Mouse (Mus musculus): ENCODE data around the gene Gp1bb. TPM values are rescaled to one million over a fixed set of nuclear protein-coding genes. Genes with fewer than 3 reads are reported as not detected.

Gp1bb gene
- total and polyA plus RNA-seq, 3 experiments = 0.86 to 5.6 (median 3.5) TPM

- Histone ChIP-seq H3K4me3 (no peak overlapping the region), H3K9ac (ENCODE audit: low read depth, low read length) (no peak overlapping the region), H3K79me2 (replicated peaks; ENCODE audit: control insufficient read depth, insufficient read depth, low read length) (no peaks in the 10 kb centered on the region), H3K27me3 (ENCODE audit: control insufficient read depth, insufficient read depth, low read length) (peaks cover 6% of the 10 kb centered on the region), H3K36me3 (ENCODE audit: control insufficient read depth, insufficient read depth, low read length) (no peaks in the 10 kb centered on the region), H3K27ac (no peak overlapping the region), H3K4me1 (ENCODE audit: control insufficient read depth, insufficient read depth, low read length) (no peaks in the 10 kb centered on the region; the same call in 1 of the 2 replicates)
- 64% methylated on average over 5 of the region's 5 CpGs for WGBS
- intact Hi-C loops (cut with DNase I) = no loop called here
- TF ChIP-seq POLR2A (IDR thresholded peaks at IDR 0.05; ENCODE audit: insufficient read depth, low read depth, low read length) (no peak), EP300 (IDR thresholded peaks at IDR 0.05; ENCODE audit: insufficient read depth, low read depth, low read length) (no peak), CTCF (IDR thresholded peaks at IDR 0.05) (no peak)
- no peak for DNase-seq
Measured at GRCm38 (mm10) chr16:18596255-18596654, 25.9 kb downstream of the Gp1bb start.

GRCm38 (mm10) chr16:18593930-18594329, 28.3 kb downstream of the Gp1bb start:
- Histone ChIP-seq H3K27ac (no peak overlapping the region), H3K9ac (ENCODE audit: low read depth, low read length) (no peak overlapping the region), H3K36me3 (ENCODE audit: control insufficient read depth, insufficient read depth, low read length) (no peaks in the 10 kb centered on the region), H3K4me3 (no peak overlapping the region), H3K27me3 (ENCODE audit: control insufficient read depth, insufficient read depth, low read length) (peaks cover 15% of the 10 kb centered on the region), H3K79me2 (replicated peaks; ENCODE audit: control insufficient read depth, insufficient read depth, low read length) (no peaks in the 10 kb centered on the region), H3K4me1 (ENCODE audit: control insufficient read depth, insufficient read depth, low read length) (no peaks in the 10 kb centered on the region; the same call in 1 of the 2 replicates)
- no peak for DNase-seq
- intact Hi-C loops (cut with DNase I) = no loop called here
- TF ChIP-seq CTCF (IDR thresholded peaks at IDR 0.05) (no peak), EP300 (IDR thresholded peaks at IDR 0.05; ENCODE audit: insufficient read depth, low read depth, low read length) (no peak), POLR2A (IDR thresholded peaks at IDR 0.05; ENCODE audit: insufficient read depth, low read depth, low read length) (no peak)
- 70% methylated on average over 2 of the region's 2 CpGs for WGBS

DNA sequence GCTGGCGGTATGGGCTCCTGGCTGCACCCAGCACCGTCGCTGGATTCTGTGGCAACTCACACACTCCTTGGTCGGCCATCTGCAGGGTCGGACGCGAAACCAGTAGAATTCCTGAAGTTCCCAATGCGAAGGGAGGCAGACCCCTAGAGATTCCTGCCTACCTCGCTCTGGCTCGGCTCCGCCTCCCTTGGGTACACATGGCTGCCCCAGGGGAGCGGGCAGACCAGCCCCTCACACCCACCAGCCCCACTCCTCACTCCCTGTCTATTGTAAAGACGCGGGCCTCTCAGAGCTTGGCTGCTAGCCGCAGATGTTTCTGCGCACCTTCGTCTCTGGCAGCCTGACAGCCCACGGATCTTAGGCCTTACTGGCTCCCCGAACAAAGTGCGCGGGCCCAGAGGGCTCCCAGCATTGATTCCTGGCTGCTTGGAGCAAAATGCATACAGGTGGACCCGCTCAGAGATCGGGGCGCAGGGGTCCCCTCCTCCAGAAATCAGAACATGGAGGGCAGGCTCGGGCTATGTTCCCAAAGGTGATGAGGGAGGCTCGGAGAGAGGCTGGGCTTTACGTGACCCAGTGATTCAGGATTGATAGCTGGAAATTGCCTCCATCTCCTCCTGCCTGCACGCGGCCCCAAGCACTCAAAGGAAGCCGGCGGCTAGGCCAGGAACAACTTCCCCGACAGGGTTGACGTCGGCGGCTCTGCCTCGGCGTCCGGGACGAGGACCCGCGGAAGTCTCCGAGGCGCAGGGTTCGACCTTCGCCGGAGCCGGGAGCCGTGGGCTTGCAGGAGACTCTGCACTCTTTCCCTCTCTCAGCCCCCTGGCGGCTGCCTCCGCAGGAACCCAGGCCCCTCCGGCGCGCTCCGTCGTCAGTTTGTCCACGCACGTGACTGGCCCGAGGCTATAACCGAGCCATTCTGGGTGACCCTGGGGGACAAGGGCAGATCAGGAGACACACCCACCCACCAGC, 30.9 kb downstream of the Gp1bb start:
- DNase-seq = no peak
- H3K79me2 ChIP-seq (replicated peaks; ENCODE audit: control insufficient read depth, insufficient read depth, low read length) = no peaks in the 10 kb centered on the region
- H3K9ac ChIP-seq (ENCODE audit: low read depth, low read length) = 0 out of 2 replicates have a peak overlapping the region, but pooled peaks have one; percentile 22
- intact Hi-C loops (cut with DNase I) = no loop called here
- no peaks in the 10 kb centered on the region for H3K36me3 ChIP-seq (ENCODE audit: control insufficient read depth, insufficient read depth, low read length)
- 6% methylated on average over 59 of the region's 59 CpGs for WGBS
- TF ChIP-seq EP300 (IDR thresholded peaks at IDR 0.05; ENCODE audit: insufficient read depth, low read depth, low read length) (no peak), POLR2A (IDR thresholded peaks at IDR 0.05; ENCODE audit: insufficient read depth, low read depth, low read length) (no peak), CTCF (IDR thresholded peaks at IDR 0.05) (peak; percentile 50)
- peaks cover 25% of the 10 kb centered on the region for H3K27me3 ChIP-seq (ENCODE audit: control insufficient read depth, insufficient read depth, low read length)
- no peak overlapping the region for H3K4me3 ChIP-seq
- H3K27ac ChIP-seq = no peak overlapping the region
- no peaks in the 10 kb centered on the region; the same call in 1 of the 2 replicates for H3K4me1 ChIP-seq (ENCODE audit: control insufficient read depth, insufficient read depth, low read length)

- Histone ChIP-seq H3K79me2 (replicated peaks; ENCODE audit: control insufficient read depth, insufficient read depth, low read length) (no peaks in the 10 kb centered on the region), H3K27ac (no peak within 1 kb of the TSS), H3K27me3 (ENCODE audit: control insufficient read depth, insufficient read depth, low read length) (peaks cover 28% of the 10 kb centered on the region), H3K4me1 (ENCODE audit: control insufficient read depth, insufficient read depth, low read length) (no peaks in the 10 kb centered on the region; the same call in 1 of the 2 replicates), H3K4me3 (peak within 1 kb of the TSS; percentile 43), H3K9ac (ENCODE audit: low read depth, low read length) (peak within 1 kb of the TSS; percentile 22; the same call in 1 of the 2 replicates), H3K36me3 (ENCODE audit: control insufficient read depth, insufficient read depth, low read length) (no peaks in the 10 kb centered on the region)
- intact Hi-C loops (cut with DNase I) = no loop called here
- TF ChIP-seq EP300 (IDR thresholded peaks at IDR 0.05; ENCODE audit: insufficient read depth, low read depth, low read length) = no peak
- peak; percentile 59 for TF ChIP-seq CTCF (IDR thresholded peaks at IDR 0.05)
- WGBS = 10% methylated on average over 48 of the region's 48 CpGs
- DNase-seq = peak in 1 of 2 experiments; percentile 11
Measured at GRCm38 (mm10) chr16:18589804-18590790, 32.1 kb downstream of the Gp1bb start, which contains the start of gene Tbx1. TSS of gene Tbx1 (minus strand) at chr16:18590671.

GRCm38 (mm10) chr16:18589080-18589621, 33.1 kb downstream of the Gp1bb start:
- 72% methylated on average over 9 of the region's 9 CpGs for WGBS
- no peak overlapping the region for H3K27ac ChIP-seq
- DNase-seq = no peak
- intact Hi-C loops (cut with DNase I) = no loop called here
- no peak overlapping the region for H3K9ac ChIP-seq (ENCODE audit: low read depth, low read length)
- no peak for TF ChIP-seq CTCF (IDR thresholded peaks at IDR 0.05)
- no peak for TF ChIP-seq EP300 (IDR thresholded peaks at IDR 0.05; ENCODE audit: insufficient read depth, low read depth, low read length)
- no peak for TF ChIP-seq POLR2A (IDR thresholded peaks at IDR 0.05; ENCODE audit: insufficient read depth, low read depth, low read length)
- H3K36me3 ChIP-seq (ENCODE audit: control insufficient read depth, insufficient read depth, low read length) = no peaks in the 10 kb centered on the region
- no peak overlapping the region for H3K4me3 ChIP-seq
- peaks cover 30% of the 10 kb centered on the region for H3K27me3 ChIP-seq (ENCODE audit: control insufficient read depth, insufficient read depth, low read length)
- no peaks in the 10 kb centered on the region for H3K79me2 ChIP-seq (replicated peaks; ENCODE audit: control insufficient read depth, insufficient read depth, low read length)
- no peaks in the 10 kb centered on the region; the same call in 1 of the 2 replicates for H3K4me1 ChIP-seq (ENCODE audit: control insufficient read depth, insufficient read depth, low read length)
